Mouse (Mus musculus): Measurements from ENCODE around the gene Mfn2. TPM values are rescaled to one million over a fixed set of nuclear protein-coding genes. Genes with fewer than 3 reads are reported as not detected.

Gene Mfn2
- polyA plus RNA-seq, 1 experiment from 2014 or later: 17.7 TPM

Other genes with a start within 250 kb of the Mfn2 start
- gene Zfp534, start 202.2 kb downstream of the Mfn2 start, polyA plus RNA-seq (2015; fragmentation: Nextera tagmentation; extraction: Ambion mirVana): not detected in 2 replicates
- gene Zfp984, start 94.9 kb downstream of the Mfn2 start, polyA plus RNA-seq (2015; fragmentation: Nextera tagmentation; extraction: Ambion mirVana): 6.4 and 8.4 TPM in 2 replicates
- 1.3 and 1.5 TPM in 2 replicates for gene Zfp933, start 56.3 kb downstream of the Mfn2 start, polyA plus RNA-seq (2015; fragmentation: Nextera tagmentation; extraction: Ambion mirVana)
- 25.7 and 29.1 TPM in 2 replicates for gene Miip, start 35.9 kb downstream of the Mfn2 start, polyA plus RNA-seq (2015; fragmentation: Nextera tagmentation; extraction: Ambion mirVana)
- gene Fv1, start 35.7 kb downstream of the Mfn2 start, polyA plus RNA-seq (2015; fragmentation: Nextera tagmentation; extraction: Ambion mirVana): 2.5 and 3.5 TPM in 2 replicates
- gene Plod1, start 32.1 kb upstream of the Mfn2 start, polyA plus RNA-seq (2015; fragmentation: Nextera tagmentation; extraction: Ambion mirVana): 24.9 and 28.3 TPM in 2 replicates
- gene 2510039O18Rik, start 36.2 kb upstream of the Mfn2 start, polyA plus RNA-seq (2015; fragmentation: Nextera tagmentation; extraction: Ambion mirVana): 6.8 and 7.1 TPM in 2 replicates
- gene Nppb, start 81.1 kb upstream of the Mfn2 start, polyA plus RNA-seq (2015; fragmentation: Nextera tagmentation; extraction: Ambion mirVana): 0.38 TPM in 1 of 2 replicates, not detected in the other
- 0.48 and 5.6 TPM in 2 replicates for gene Nppa, start 96.0 kb upstream of the Mfn2 start, polyA plus RNA-seq (2015; fragmentation: Nextera tagmentation; extraction: Ambion mirVana)
- 1.5 and 1.7 TPM in 2 replicates for gene Clcn6, start 134.1 kb upstream of the Mfn2 start, polyA plus RNA-seq (2015; fragmentation: Nextera tagmentation; extraction: Ambion mirVana)
- gene Mthfr, start 134.4 kb upstream of the Mfn2 start, polyA plus RNA-seq (2015; fragmentation: Nextera tagmentation; extraction: Ambion mirVana): 8.9 and 10.7 TPM in 2 replicates
- gene Agtrap, start 183.3 kb upstream of the Mfn2 start, polyA plus RNA-seq (2015; fragmentation: Nextera tagmentation; extraction: Ambion mirVana): 11.2 and 11.7 TPM in 2 replicates
- 19.4 and 21.0 TPM in 2 replicates for gene Mad2l2, start 225.7 kb upstream of the Mfn2 start, polyA plus RNA-seq (2015; fragmentation: Nextera tagmentation; extraction: Ambion mirVana)
- gene Draxin, start 226.0 kb upstream of the Mfn2 start, polyA plus RNA-seq (2015; fragmentation: Nextera tagmentation; extraction: Ambion mirVana): 0.09 and 0.13 TPM in 2 replicates
- gene Fbxo6, start 247.4 kb upstream of the Mfn2 start, polyA plus RNA-seq (2015; fragmentation: Nextera tagmentation; extraction: Ambion mirVana): 16.5 and 16.9 TPM in 2 replicates